Mouse (Mus musculus) hindbrain, embryonic 12.5 days (tissue): Measurements from ENCODE around the gene S100a16. TPM values are rescaled to one million over a fixed set of nuclear protein-coding genes. Genes with fewer than 3 reads are reported as not detected.

ENCODE experiments used
- ATAC-seq: fragments of 200-750 bp; cut with Nextera tagmentation; 2 replicates; pipeline ENCODE4 v1.8.0; 2017; ENCODE audit warnings: moderate TSS enrichment; ENCODE audit not compliant: low FRiP score
- H3K27ac ChIP-seq: fragments of 300-500 bp; sonication (generic); 2 replicates; pipeline ENCODE4 v1.5.1; 2016; ENCODE audit warnings: mild to moderate bottlenecking
- H3K27me3 ChIP-seq: fragments of 300-500 bp; sonication (generic); 2 replicates; pipeline ENCODE4 v1.6.1; 2016; ENCODE audit warnings: mild to moderate bottlenecking
- H3K36me3 ChIP-seq: fragments of 300-500 bp; sonication (generic); 2 replicates; pipeline ENCODE4 v1.6.1; 2016; ENCODE audit warnings: mild to moderate bottlenecking
- H3K4me1 ChIP-seq: fragments of 300-500 bp; sonication (generic); 2 replicates; pipeline ENCODE4 v1.6.1; 2016
- H3K4me2 ChIP-seq: fragments of 300-500 bp; sonication (generic); replicated peaks from 2 replicates; pipeline ENCODE4 v1.6.1; 2016; ENCODE audit warnings: mild to moderate bottlenecking
- H3K4me3 ChIP-seq: fragments of 300-500 bp; sonication (generic); 2 replicates; pipeline ENCODE4 v1.5.1; 2016; ENCODE audit warnings: mild to moderate bottlenecking
- H3K9ac ChIP-seq: fragments of 300-500 bp; sonication (generic); 2 replicates; pipeline ENCODE4 v1.6.1; 2016; ENCODE audit warnings: mild to moderate bottlenecking, moderate library complexity
- H3K9me3 ChIP-seq: fragments of 300-500 bp; sonication (generic); replicated peaks from 2 replicates; pipeline ENCODE4 v1.6.1; 2016; ENCODE audit warnings: mild to moderate bottlenecking
- WGBS: fragments of 180-500 bp; shearing (Covaris S2); methylation state at CpG from one replicate; pipeline ENCODE4 v1.1.7; 2016; 5-methylcytosine and 5-hydroxymethylcytosine counted together
- polyA plus RNA-seq: library from polyadenylated mRNA; unstranded; fragments of >200 nt; fragmentation: Nextera tagmentation; extraction: Ambion mirVana; gene quantifications from 2 replicates; pipeline ENCODE4 v1.2.1, GENCODE M21; 2016

Gene S100a16
- polyA plus RNA-seq: 40.0 and 45.8 TPM in 2 replicates

- no peaks in the 10 kb centered on the region for H3K9me3 ChIP-seq
- H3K36me3 ChIP-seq: no peaks in the 10 kb centered on the region
- no peak within 1 kb of the TSS for H3K4me3 ChIP-seq
- 40% methylated on average over 10 of the region's 10 CpGs for WGBS
- no peak within 1 kb of the TSS for H3K27ac ChIP-seq
- H3K4me2 ChIP-seq: no peak within 1 kb of the TSS
- H3K9ac ChIP-seq: no peak within 1 kb of the TSS
- no peaks in the 10 kb centered on the region for H3K27me3 ChIP-seq
- no peak for ATAC-seq
- peaks cover 13% of the 10 kb centered on the region for H3K4me1 ChIP-seq
Measured at GRCm38 (mm10) chr3:90537141-90537904, at the start of gene S100a16. Gene S100a16, plus strand, starts transcription at chr3:90537254.

- Histone ChIP-seq H3K9me3 (no peaks in the 10 kb centered on the region), H3K4me3 (no peak overlapping the region), H3K9ac (no peak overlapping the region), H3K4me2 (no peak overlapping the region), H3K36me3 (peaks cover 53% of the 10 kb centered on the region), H3K27ac (no peak overlapping the region), H3K27me3 (no peaks in the 10 kb centered on the region), H3K4me1 (peaks cover 6% of the 10 kb centered on the region)
- 93% methylated on average over 6 of the region's 6 CpGs for WGBS
- ATAC-seq: no peak
Measured at GRCm38 (mm10) chr3:90488576-90488975, 48.5 kb upstream of the S100a16 start.

- H3K9me3 ChIP-seq: no peaks in the 10 kb centered on the region
- WGBS: 1% methylated on average over 36 of the region's 37 CpGs
- H3K4me1 ChIP-seq: peaks cover 6% of the 10 kb centered on the region
- peak within 1 kb of the TSS; percentile 67 for H3K9ac ChIP-seq
- peak within 1 kb of the TSS; percentile 62 for H3K4me2 ChIP-seq
- H3K4me3 ChIP-seq: peak within 1 kb of the TSS; percentile 71
- no peaks in the 10 kb centered on the region for H3K27me3 ChIP-seq
- ATAC-seq: peak; percentile 98
- H3K27ac ChIP-seq: peak within 1 kb of the TSS; percentile 58; the same call in 1 of the 2 replicates
- peaks cover 43% of the 10 kb centered on the region for H3K36me3 ChIP-seq
Measured at GRCm38 (mm10) chr3:90490696-90491256, 46.3 kb upstream of the S100a16 start, which contains the start of gene Snapin. Gene Snapin, minus strand, starts transcription at chr3:90491033.

- ATAC-seq: peak; percentile 29
- WGBS: 40% methylated on average over 2 of the region's 2 CpGs
- H3K4me2 ChIP-seq: no peak overlapping the region
Measured at GRCm38 (mm10) chr3:90491350-90491749, 45.7 kb upstream of the S100a16 start.

GRCm38 (mm10) chr3:90493831-90494540 is 43.1 kb upstream of the S100a16 start:
- Histone ChIP-seq H3K9ac (no peak overlapping the region), H3K9me3 (no peaks in the 10 kb centered on the region), H3K4me1 (peaks cover 6% of the 10 kb centered on the region), H3K27me3 (no peaks in the 10 kb centered on the region), H3K4me3 (no peak overlapping the region), H3K27ac (no peak overlapping the region), H3K36me3 (peaks cover 44% of the 10 kb centered on the region), H3K4me2 (no peak overlapping the region)
- WGBS: 60% methylated on average over 4 of the region's 4 CpGs
- no peak for ATAC-seq

More at GRCm38 (mm10) chr3:90491350-90491749, 45.7 kb upstream of the S100a16 start:
- peaks cover 43% of the 10 kb centered on the region for H3K36me3 ChIP-seq
- H3K9ac ChIP-seq: no peak overlapping the region
- H3K4me3 ChIP-seq: no peak overlapping the region
- peaks cover 6% of the 10 kb centered on the region for H3K4me1 ChIP-seq
- H3K27me3 ChIP-seq: no peaks in the 10 kb centered on the region
- no peak overlapping the region for H3K27ac ChIP-seq
- no peaks in the 10 kb centered on the region for H3K9me3 ChIP-seq

GRCm38 (mm10) chr3:90495850-90496525 is 41.1 kb upstream of the S100a16 start:
- H3K9ac ChIP-seq: no peak overlapping the region
- H3K27me3 ChIP-seq: no peaks in the 10 kb centered on the region
- H3K9me3 ChIP-seq: no peaks in the 10 kb centered on the region
- no peak overlapping the region for H3K4me2 ChIP-seq
- H3K36me3 ChIP-seq: peaks cover 59% of the 10 kb centered on the region
- H3K4me3 ChIP-seq: no peak overlapping the region
- no peak for ATAC-seq
- no peaks in the 10 kb centered on the region for H3K4me1 ChIP-seq
- H3K27ac ChIP-seq: no peak overlapping the region
- WGBS: 95% methylated on average over 7 of the region's 7 CpGs

- ATAC-seq: no peak
Measured at GRCm38 (mm10) chr3:90497597-90497996, 39.5 kb upstream of the S100a16 start.

GRCm38 (mm10) chr3:90503444-90503843 is 33.6 kb upstream of the S100a16 start:
- Histone ChIP-seq H3K36me3 (peaks cover 84% of the 10 kb centered on the region), H3K9me3 (no peaks in the 10 kb centered on the region), H3K4me2 (no peak overlapping the region), H3K9ac (no peak overlapping the region), H3K27me3 (no peaks in the 10 kb centered on the region), H3K4me3 (no peak overlapping the region), H3K27ac (no peak overlapping the region), H3K4me1 (peaks cover 13% of the 10 kb centered on the region)
- no peak for ATAC-seq
- 90% methylated on average over 4 of the region's 4 CpGs for WGBS

More at GRCm38 (mm10) chr3:90497597-90497996, 39.5 kb upstream of the S100a16 start:
- no peak overlapping the region for H3K9ac ChIP-seq
- no peak overlapping the region for H3K4me3 ChIP-seq
- H3K27ac ChIP-seq: no peak overlapping the region
- peaks cover 75% of the 10 kb centered on the region for H3K36me3 ChIP-seq
- H3K27me3 ChIP-seq: no peaks in the 10 kb centered on the region
- no peak overlapping the region for H3K4me2 ChIP-seq
- no peaks in the 10 kb centered on the region for H3K9me3 ChIP-seq
- H3K4me1 ChIP-seq: no peaks in the 10 kb centered on the region

- no peak overlapping the region for H3K4me3 ChIP-seq
- ATAC-seq: no peak
- H3K4me1 ChIP-seq: peaks cover 13% of the 10 kb centered on the region
- H3K27me3 ChIP-seq: no peaks in the 10 kb centered on the region
- 94% methylated on average over 5 of the region's 5 CpGs for WGBS
- no peak overlapping the region for H3K27ac ChIP-seq
- H3K4me2 ChIP-seq: no peak overlapping the region
- H3K36me3 ChIP-seq: peaks cover 66% of the 10 kb centered on the region
- no peak overlapping the region for H3K9ac ChIP-seq
- H3K9me3 ChIP-seq: no peaks in the 10 kb centered on the region
Measured at GRCm38 (mm10) chr3:90505216-90505615, 31.8 kb upstream of the S100a16 start.

- Histone ChIP-seq H3K36me3 (peaks cover 59% of the 10 kb centered on the region), H3K4me3 (no peak overlapping the region), H3K9me3 (no peaks in the 10 kb centered on the region), H3K27me3 (peaks cover 5% of the 10 kb centered on the region; the same call in 1 of the 2 replicates), H3K4me1 (peaks cover 13% of the 10 kb centered on the region), H3K9ac (no peak overlapping the region), H3K4me2 (no peak overlapping the region), H3K27ac (no peak overlapping the region)
- 95% methylated on average over 3 of the region's 3 CpGs for WGBS
- ATAC-seq: no peak
Measured at GRCm38 (mm10) chr3:90506362-90506761, 30.7 kb upstream of the S100a16 start.

GRCm38 (mm10) chr3:90508287-90508949 is 28.6 kb upstream of the S100a16 start:
- H3K27me3 ChIP-seq: peaks cover 16% of the 10 kb centered on the region
- 4% methylated on average over 20 of the region's 20 CpGs for WGBS
- H3K4me3 ChIP-seq: peak overlapping the region; percentile 91
- H3K4me1 ChIP-seq: peaks cover 13% of the 10 kb centered on the region
- H3K4me2 ChIP-seq: peak overlapping the region; percentile 79
- peaks cover 38% of the 10 kb centered on the region for H3K36me3 ChIP-seq
- ATAC-seq: no peak
- H3K9ac ChIP-seq: peak overlapping the region; percentile 95
- no peaks in the 10 kb centered on the region for H3K9me3 ChIP-seq
- peak overlapping the region; percentile 94 for H3K27ac ChIP-seq
